Mouse (Mus musculus) ES-E14 (cell line): ENCODE results near the gene Lrmda.

ENCODE experiments used
- HCFC1 ChIP-seq: IDR thresholded peaks from 2 replicates; pipeline ENCODE4 v1.6.1; 2012; ENCODE audit warnings: low read length, inconsistent platforms, borderline replicate concordance; ENCODE audit not compliant: insufficient read depth
- MAFK ChIP-seq: IDR thresholded peaks from 2 replicates; pipeline ENCODE4 v1.6.1; 2014; ENCODE audit warnings: mild to moderate bottlenecking, low read depth, low read length, inconsistent platforms; ENCODE audit not compliant: insufficient read depth
- ZC3H11A ChIP-seq: IDR thresholded peaks from 2 replicates; pipeline ENCODE4 v1.6.1; 2012; ENCODE audit warnings: low read depth, mild to moderate bottlenecking, inconsistent platforms, low read length, borderline replicate concordance
- ZNF384 ChIP-seq: IDR thresholded peaks from 2 replicates; pipeline ENCODE4 v1.6.1; 2012; ENCODE audit warnings: low read depth, low read length, inconsistent platforms

- TF ChIP-seq ZNF384 (no peak), HCFC1 (no peak), MAFK (no peak), ZC3H11A (no peak)
Measured at GRCm38 (mm10) chr14:22179761-22180160, 160.2 kb downstream of the Lrmda start.
